Mouse (Mus musculus): ENCODE data around the gene Mylk4. TPM values are rescaled to one million over a fixed set of nuclear protein-coding genes. Genes with fewer than 3 reads are reported as not detected.

Gene Mylk4
- polyA plus RNA-seq, 1 experiment from 2014 or later, result 0.12 TPM

DNA sequence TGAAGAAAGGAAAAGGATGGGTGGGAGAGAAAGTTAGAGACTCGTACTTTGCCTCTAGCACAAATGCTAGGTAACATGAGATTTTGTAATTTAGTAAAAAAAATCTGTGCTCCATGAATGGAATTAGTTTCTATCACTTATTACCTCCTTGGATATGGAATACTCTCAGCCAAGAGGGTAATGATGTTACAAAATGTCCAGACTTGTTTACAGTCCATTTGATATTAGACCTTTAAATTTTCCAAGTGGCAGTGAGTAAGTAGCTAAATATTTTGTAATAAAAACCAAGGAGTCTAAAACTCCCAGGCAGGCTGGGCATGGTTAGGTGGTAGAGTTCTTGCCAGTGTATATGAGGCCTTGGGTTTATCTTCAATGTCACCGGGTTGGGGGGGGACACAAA lies 3.8 kb upstream of the Mylk4 start:
- WGBS, result 68% methylated on average over 2 of the region's 2 CpGs
- H3K36me3 ChIP-seq (ENCODE audit: control insufficient read depth, insufficient read depth, low read length), result no peaks in the 10 kb centered on the region
- H3K9me3 ChIP-seq (ENCODE audit: control insufficient read depth, low read length), result no peaks in the 10 kb centered on the region
- DNase-seq (ENCODE audit: low spot score) (no peak), ATAC-seq (replicated peaks; ENCODE audit: low FRiP score) (no peak)
- H3K4me2 ChIP-seq, result no peak overlapping the region
- H3K27me3 ChIP-seq (replicated peaks; ENCODE audit: control insufficient read depth, insufficient read depth, low read length), result no peaks in the 10 kb centered on the region
- no peak overlapping the region for H3K4me3 ChIP-seq (ENCODE audit: low read depth, low read length)
- no peaks in the 10 kb centered on the region for H3K4me1 ChIP-seq (replicated peaks; ENCODE audit: control insufficient read depth, insufficient read depth, low read length)
- H3K9ac ChIP-seq (ENCODE audit: low read depth, low read length), result no peak overlapping the region
- H3K27ac ChIP-seq (ENCODE audit: low read depth, low read length), result no peak overlapping the region

DNA sequence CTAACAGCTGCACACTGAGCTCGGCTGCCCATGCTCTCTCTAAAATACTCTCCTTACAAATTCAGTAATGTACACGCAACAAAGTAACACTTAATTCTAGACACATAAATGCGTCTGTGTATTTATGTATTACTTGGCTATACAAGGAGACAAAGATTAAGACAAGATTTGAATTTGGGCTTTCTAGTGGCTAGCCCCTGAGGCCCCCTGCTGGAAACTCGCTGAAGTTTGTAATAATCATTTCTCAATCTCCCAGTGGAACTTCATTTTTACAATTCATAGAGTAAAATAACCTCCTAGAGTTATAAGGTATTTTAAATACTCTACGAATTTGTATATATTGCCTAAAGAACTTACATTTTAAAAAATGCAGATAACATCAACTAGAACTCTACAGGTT lies 699 bp downstream of the Mylk4 start:
- no peaks in the 10 kb centered on the region for H3K4me1 ChIP-seq (replicated peaks; ENCODE audit: control insufficient read depth, insufficient read depth, low read length)
- no peaks in the 10 kb centered on the region for H3K36me3 ChIP-seq (ENCODE audit: control insufficient read depth, insufficient read depth, low read length)
- H3K4me3 ChIP-seq (ENCODE audit: low read depth, low read length), result no peak overlapping the region
- no peaks in the 10 kb centered on the region for H3K9me3 ChIP-seq (ENCODE audit: control insufficient read depth, low read length)
- H3K4me2 ChIP-seq, result no peak overlapping the region
- H3K27ac ChIP-seq (ENCODE audit: low read depth, low read length), result no peak overlapping the region
- DNase-seq (ENCODE audit: low spot score) (no peak), ATAC-seq (replicated peaks; ENCODE audit: low FRiP score) (no peak)
- 58% methylated on average over 5 of the region's 5 CpGs for WGBS
- H3K9ac ChIP-seq (ENCODE audit: low read depth, low read length), result no peak overlapping the region
- H3K27me3 ChIP-seq (replicated peaks; ENCODE audit: control insufficient read depth, insufficient read depth, low read length), result no peaks in the 10 kb centered on the region

GRCm38 (mm10) chr13:32778861-32779260 lies 4.9 kb downstream of the Mylk4 start:
- Histone ChIP-seq H3K36me3 (ENCODE audit: control insufficient read depth, insufficient read depth, low read length) (no peaks in the 10 kb centered on the region), H3K9me3 (ENCODE audit: control insufficient read depth, low read length) (no peaks in the 10 kb centered on the region), H3K9ac (ENCODE audit: low read depth, low read length) (no peak overlapping the region), H3K4me3 (ENCODE audit: low read depth, low read length) (no peak overlapping the region), H3K27ac (ENCODE audit: low read depth, low read length) (no peak overlapping the region), H3K4me1 (replicated peaks; ENCODE audit: control insufficient read depth, insufficient read depth, low read length) (no peaks in the 10 kb centered on the region), H3K4me2 (no peak overlapping the region), H3K27me3 (replicated peaks; ENCODE audit: control insufficient read depth, insufficient read depth, low read length) (no peaks in the 10 kb centered on the region)
- 66% methylated on average over 3 of the region's 3 CpGs for WGBS
- ATAC-seq (replicated peaks; ENCODE audit: low FRiP score), result no peak
- DNase-seq (ENCODE audit: low spot score), result no peak

- no peak for ATAC-seq (replicated peaks; ENCODE audit: low FRiP score)
- no peak for DNase-seq (ENCODE audit: low spot score)
- Histone ChIP-seq H3K4me2 (no peak overlapping the region), H3K27ac (ENCODE audit: low read depth, low read length) (no peak overlapping the region), H3K27me3 (replicated peaks; ENCODE audit: control insufficient read depth, insufficient read depth, low read length) (no peaks in the 10 kb centered on the region), H3K4me3 (ENCODE audit: low read depth, low read length) (no peak overlapping the region), H3K36me3 (ENCODE audit: control insufficient read depth, insufficient read depth, low read length) (no peaks in the 10 kb centered on the region), H3K9ac (ENCODE audit: low read depth, low read length) (no peak overlapping the region), H3K9me3 (ENCODE audit: control insufficient read depth, low read length) (no peaks in the 10 kb centered on the region), H3K4me1 (replicated peaks; ENCODE audit: control insufficient read depth, insufficient read depth, low read length) (no peaks in the 10 kb centered on the region)
- 87% methylated on average over 10 of the region's 10 CpGs for WGBS
These were observed 7.4 kb downstream of the Mylk4 start for GRCm38 (mm10) chr13:32776350-32776749.

DNA sequence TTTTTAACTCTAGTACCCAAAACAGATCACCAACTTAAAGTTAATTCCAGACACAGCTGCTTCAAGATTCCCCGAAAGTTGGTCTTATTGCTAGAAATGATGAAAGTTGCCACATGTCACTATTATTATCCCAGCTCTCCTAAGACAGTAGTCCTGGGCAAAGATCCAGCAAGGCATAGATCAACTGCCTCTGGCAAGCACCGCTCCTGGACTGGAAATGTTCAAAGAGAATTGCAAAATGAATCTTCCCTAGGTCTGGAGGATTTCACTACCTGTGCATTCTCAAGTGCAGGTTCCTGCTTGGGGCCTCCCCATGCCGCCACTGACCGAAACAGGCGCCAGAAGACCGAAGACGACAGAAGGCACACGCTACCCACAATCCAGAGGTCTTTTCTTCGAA lies 7.9 kb downstream of the Mylk4 start:
- no peaks in the 10 kb centered on the region for H3K9me3 ChIP-seq (ENCODE audit: control insufficient read depth, low read length)
- no peak overlapping the region for H3K9ac ChIP-seq (ENCODE audit: low read depth, low read length)
- no peaks in the 10 kb centered on the region for H3K27me3 ChIP-seq (replicated peaks; ENCODE audit: control insufficient read depth, insufficient read depth, low read length)
- no peak for ATAC-seq (replicated peaks; ENCODE audit: low FRiP score)
- no peak overlapping the region for H3K4me2 ChIP-seq
- H3K4me1 ChIP-seq (replicated peaks; ENCODE audit: control insufficient read depth, insufficient read depth, low read length), result no peaks in the 10 kb centered on the region
- WGBS, result 86% methylated on average over 9 of the region's 9 CpGs
- DNase-seq (ENCODE audit: low spot score), result no peak
- H3K36me3 ChIP-seq (ENCODE audit: control insufficient read depth, insufficient read depth, low read length), result no peaks in the 10 kb centered on the region
- H3K27ac ChIP-seq (ENCODE audit: low read depth, low read length), result no peak overlapping the region
- no peak overlapping the region for H3K4me3 ChIP-seq (ENCODE audit: low read depth, low read length)

GRCm38 (mm10) chr13:32769960-32770359 lies 13.8 kb downstream of the Mylk4 start:
- Histone ChIP-seq H3K9ac (ENCODE audit: low read depth, low read length) (no peak overlapping the region), H3K4me1 (replicated peaks; ENCODE audit: control insufficient read depth, insufficient read depth, low read length) (no peaks in the 10 kb centered on the region), H3K4me3 (ENCODE audit: low read depth, low read length) (no peak overlapping the region), H3K4me2 (no peak overlapping the region), H3K36me3 (ENCODE audit: control insufficient read depth, insufficient read depth, low read length) (no peaks in the 10 kb centered on the region), H3K27me3 (replicated peaks; ENCODE audit: control insufficient read depth, insufficient read depth, low read length) (no peaks in the 10 kb centered on the region), H3K9me3 (ENCODE audit: control insufficient read depth, low read length) (no peaks in the 10 kb centered on the region), H3K27ac (ENCODE audit: low read depth, low read length) (no peak overlapping the region)
- 26% methylated on average over 3 of the region's 3 CpGs for WGBS
- no peak for ATAC-seq (replicated peaks; ENCODE audit: low FRiP score)
- no peak for DNase-seq (ENCODE audit: low spot score)

- H3K36me3 ChIP-seq (ENCODE audit: control insufficient read depth, insufficient read depth, low read length), result no peaks in the 10 kb centered on the region
- no peaks in the 10 kb centered on the region for H3K9me3 ChIP-seq (ENCODE audit: control insufficient read depth, low read length)
- 11% methylated on average over 4 of the region's 4 CpGs for WGBS
- no peak overlapping the region for H3K9ac ChIP-seq (ENCODE audit: low read depth, low read length)
- H3K4me2 ChIP-seq, result no peak overlapping the region
- no peaks in the 10 kb centered on the region for H3K4me1 ChIP-seq (replicated peaks; ENCODE audit: control insufficient read depth, insufficient read depth, low read length)
- no peak overlapping the region for H3K27ac ChIP-seq (ENCODE audit: low read depth, low read length)
- DNase-seq (ENCODE audit: low spot score) (no peak), ATAC-seq (replicated peaks; ENCODE audit: low FRiP score) (no peak)
- no peaks in the 10 kb centered on the region for H3K27me3 ChIP-seq (replicated peaks; ENCODE audit: control insufficient read depth, insufficient read depth, low read length)
- no peak overlapping the region for H3K4me3 ChIP-seq (ENCODE audit: low read depth, low read length)
These were observed 15.7 kb downstream of the Mylk4 start for GRCm38 (mm10) chr13:32768104-32768503.

DNA sequence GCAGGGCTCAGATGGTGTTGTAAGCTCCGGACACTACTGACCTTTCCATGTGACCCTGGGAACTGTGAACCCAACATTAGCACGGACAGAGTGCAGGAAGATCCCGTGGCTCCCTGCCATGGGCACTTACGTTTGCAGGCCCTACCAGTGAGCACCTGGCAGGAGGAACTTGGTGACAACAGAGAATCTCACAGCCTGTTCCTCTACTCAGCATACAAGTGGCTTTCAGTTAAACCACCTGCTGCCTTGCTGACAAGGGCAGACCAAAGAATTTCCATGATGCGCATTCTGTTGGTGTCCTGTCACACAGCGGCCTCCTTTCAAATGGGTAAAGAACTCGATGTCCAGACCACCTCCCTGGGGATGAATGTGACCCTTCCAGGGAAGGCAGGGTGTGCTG lies 19.3 kb downstream of the Mylk4 start:
- Histone ChIP-seq H3K4me1 (replicated peaks; ENCODE audit: control insufficient read depth, insufficient read depth, low read length) (no peaks in the 10 kb centered on the region), H3K9me3 (ENCODE audit: control insufficient read depth, low read length) (no peaks in the 10 kb centered on the region), H3K9ac (ENCODE audit: low read depth, low read length) (no peak overlapping the region), H3K4me3 (ENCODE audit: low read depth, low read length) (no peak overlapping the region), H3K36me3 (ENCODE audit: control insufficient read depth, insufficient read depth, low read length) (no peaks in the 10 kb centered on the region), H3K27ac (ENCODE audit: low read depth, low read length) (no peak overlapping the region), H3K27me3 (replicated peaks; ENCODE audit: control insufficient read depth, insufficient read depth, low read length) (no peaks in the 10 kb centered on the region), H3K4me2 (no peak overlapping the region)
- DNase-seq (ENCODE audit: low spot score) (no peak), ATAC-seq (replicated peaks; ENCODE audit: low FRiP score) (no peak)
- 46% methylated on average over 7 of the region's 7 CpGs for WGBS

- H3K9me3 ChIP-seq (ENCODE audit: control insufficient read depth, low read length), result no peaks in the 10 kb centered on the region
- no peak overlapping the region for H3K4me3 ChIP-seq (ENCODE audit: low read depth, low read length)
- no peak for DNase-seq (ENCODE audit: low spot score)
- no peak overlapping the region for H3K4me2 ChIP-seq
- H3K4me1 ChIP-seq (replicated peaks; ENCODE audit: control insufficient read depth, insufficient read depth, low read length), result no peaks in the 10 kb centered on the region
- H3K36me3 ChIP-seq (ENCODE audit: control insufficient read depth, insufficient read depth, low read length), result no peaks in the 10 kb centered on the region
- no peak overlapping the region for H3K27ac ChIP-seq (ENCODE audit: low read depth, low read length)
- no peak overlapping the region for H3K9ac ChIP-seq (ENCODE audit: low read depth, low read length)
- WGBS, result 78% methylated on average over 3 of the region's 3 CpGs
- no peaks in the 10 kb centered on the region for H3K27me3 ChIP-seq (replicated peaks; ENCODE audit: control insufficient read depth, insufficient read depth, low read length)
- ATAC-seq (replicated peaks; ENCODE audit: low FRiP score), result no peak
These were observed 20.6 kb downstream of the Mylk4 start for GRCm38 (mm10) chr13:32763141-32763540.

Measured in liver, embryonic 11.5 days (tissue).